ENCODE assay signal across 8 mouse cellular contexts in the genomic region with DNA sequence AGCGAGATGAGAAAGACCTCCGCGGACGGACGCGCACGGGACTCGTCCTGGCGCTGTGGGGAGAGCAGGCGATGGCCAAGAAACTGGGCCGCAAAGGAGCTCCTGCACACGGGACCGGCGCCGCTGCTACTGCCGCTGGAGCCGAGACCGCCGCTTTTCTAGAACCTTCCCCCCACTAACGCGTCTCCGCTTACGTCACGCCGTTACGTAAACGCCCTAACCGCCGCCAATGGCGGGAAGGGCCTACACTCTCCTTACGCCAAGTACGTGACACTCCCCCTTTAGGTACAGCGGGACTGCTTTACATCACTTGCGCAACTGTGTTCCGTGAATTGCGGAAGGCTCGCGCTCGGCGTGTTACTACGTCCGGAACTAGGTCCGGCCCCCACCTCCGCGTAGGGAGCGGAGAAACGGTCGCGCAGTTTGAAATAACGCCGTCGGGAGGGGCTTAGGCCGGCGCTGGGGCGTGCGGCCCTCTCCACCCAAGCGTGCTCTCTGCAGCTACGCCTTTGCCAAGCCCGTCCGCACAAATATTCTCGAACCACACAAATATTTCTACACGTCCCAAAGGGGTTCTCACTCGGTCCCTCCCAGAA. TPM values are rescaled to one million over a fixed set of nuclear protein-coding genes. Genes with fewer than 3 reads are reported as not detected.
DNase-seq lines count a peak whose midpoint lies in the region; ATAC-seq lines count a peak whose summit lies in the region.

A gene (minus strand): TSS at position 180 of the 596 bp plus-strand sequence.

- ATAC-seq in megakaryocyte progenitor cell, adult 5-6 weeks (replicated peaks; ENCODE audit: poor library complexity) = peak; percentile 76

- DNase-seq in adipocyte (ENCODE audit: low spot score) = peak; percentile 100
- DNase-seq in embryo, embryonic 10 days (ENCODE audit: low spot score) = peak; percentile 100
- peak; percentile 99 for DNase-seq in gastrocnemius, postnatal 10 days
- peak; percentile 100 for DNase-seq in induced T-regulatory cell, adult 2 months (ENCODE audit: low read depth)
- DNase-seq in left cerebral cortex, adult 9 months (ENCODE audit: low spot score in 2 of 2) = peak; percentile 95 to 99
- DNase-seq in right cerebral cortex, postnatal 14 days = peak; percentile 98
- peak; percentile 98 to 99 for DNase-seq in urinary bladder, postnatal 36 days (ENCODE audit: low spot score in 2 of 2)

RNA-seq across cellular contexts. Expression of the gene that starts here (rescaled TPM):
- total RNA-seq in gastrocnemius, postnatal 10 days (2021) = 100 to 1,000 TPM; 329 to 380 TPM
- total RNA-seq in megakaryocyte progenitor cell, adult 5-6 weeks (2015) = 1,568 and 1,722 TPM in 2 replicates
- total RNA-seq in megakaryocyte progenitor cell, adult 5-6 weeks (2017) = 1,303 and 1,754 TPM in 2 replicates

Comparison
In these comparisons a context has a peak if more than half of its experiments do, and no peak if none do; other contexts are left out.
1. Peak in every context shown above with its lines: DNase-seq and ATAC-seq.